Mouse (Mus musculus): ENCODE measurements around the gene Gm11172. TPM values are rescaled to one million over a fixed set of nuclear protein-coding genes. Genes with fewer than 3 reads are reported as not detected.

The Gm11172 gene
- total and polyA plus RNA-seq, 3 experiments, result not detected

DNA sequence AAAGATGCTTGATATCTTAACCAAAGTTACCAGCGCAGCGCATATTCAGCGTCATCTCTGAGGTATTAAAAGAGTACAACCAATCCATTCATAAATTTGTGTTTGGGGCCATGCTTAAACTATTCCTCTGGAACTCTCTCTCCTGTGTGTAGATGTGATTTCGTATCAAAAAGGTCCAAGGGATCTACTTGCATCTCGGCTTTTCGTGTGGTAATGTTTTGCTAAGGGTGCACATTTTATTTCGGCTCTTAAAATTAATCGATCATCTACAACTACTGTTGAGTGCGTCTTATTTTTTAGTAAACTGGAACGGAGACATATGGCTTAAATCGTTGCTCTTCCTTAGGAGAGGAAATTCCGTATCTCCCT is 21.8 kb downstream of the Gm11172 start:
- Histone ChIP-seq H3K36me3 (replicated peaks) (peaks cover 27% of the 10 kb centered on the region), H3K27me3 (ENCODE audit: insufficient read depth, low read length) (no peaks in the 10 kb centered on the region), H3K4me1 (ENCODE audit: insufficient read depth, low read depth, low read length) (peaks cover 50% of the 10 kb centered on the region), H3K4me3 (ENCODE audit: low read depth, low read length) (peak overlapping the region; percentile 92), H3K9me3 (replicated peaks) (0 out of 2 replicates have a peak, but pooled peaks cover 2% of the 10 kb centered on the region)
- ATAC-seq (ENCODE audit: extremely low read depth, insufficient number of reproducible peaks, low FRiP score, poor library complexity, severe bottlenecking) (no peak), DNase-seq (ENCODE audit: low spot score) (peak; percentile 19)
- TF ChIP-seq POLR2AphosphoS5 (IDR thresholded peaks at IDR 0.05; ENCODE audit: insufficient replicate concordance, low read depth, low read length), result no peak
- TF ChIP-seq GATA2 (IDR thresholded peaks at IDR 0.05; ENCODE audit: borderline replicate concordance, low read depth, low read length), result no peak
- TF ChIP-seq GATA1 (IDR thresholded peaks at IDR 0.05; ENCODE audit: borderline replicate concordance, low read length), result no peak
- TF ChIP-seq TAL1 (conservative IDR thresholded peaks at IDR 0.05; ENCODE audit: low read depth, low read length), result no peak
- TF ChIP-seq CTCF (IDR thresholded peaks at IDR 0.05; ENCODE audit: low read depth, low read length), result no peak

DNA sequence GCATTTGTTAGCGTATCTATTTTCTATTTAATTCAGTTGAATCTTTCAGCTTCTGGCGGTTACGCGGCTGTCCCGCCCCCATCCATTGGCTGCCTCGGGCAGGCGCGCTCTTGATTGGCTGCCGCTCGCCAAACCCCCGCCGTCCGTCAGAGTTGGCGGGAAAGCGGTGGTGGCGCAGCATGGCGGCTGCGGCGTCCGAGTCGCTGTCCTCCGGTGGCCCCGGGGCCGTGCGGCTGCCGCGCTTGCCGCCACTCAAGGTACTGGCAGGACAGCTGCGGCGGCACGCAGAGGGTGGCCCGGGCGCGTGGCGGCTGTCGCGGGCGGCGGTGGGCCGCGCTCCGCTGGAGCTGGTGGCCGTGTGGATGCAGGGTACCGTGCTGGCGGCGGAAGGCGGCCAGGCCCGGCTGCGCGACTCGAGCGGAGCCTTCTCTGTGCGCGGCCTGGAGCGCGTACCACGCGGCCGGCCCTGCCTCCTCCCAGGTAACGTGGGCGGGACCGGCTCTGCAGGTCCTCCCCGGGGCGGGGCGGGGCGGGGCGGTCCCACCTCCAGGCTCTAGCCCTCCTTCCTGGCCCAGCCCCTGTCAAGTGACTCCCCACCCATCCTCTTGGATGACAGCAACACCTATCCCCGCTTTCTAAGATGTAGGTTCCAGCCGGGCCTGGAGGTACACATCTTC is 22.3 kb downstream of the Gm11172 start, which contains the start of gene Rmi2:
Rmi2 (plus strand) TSS at position 149 of the 677 bp plus-strand sequence.
- TF ChIP-seq GATA2 (IDR thresholded peaks at IDR 0.05; ENCODE audit: borderline replicate concordance, low read depth, low read length) (no peak), TAL1 (conservative IDR thresholded peaks at IDR 0.05; ENCODE audit: low read depth, low read length) (no peak), POLR2AphosphoS5 (IDR thresholded peaks at IDR 0.05; ENCODE audit: insufficient replicate concordance, low read depth, low read length) (no peak), CTCF (IDR thresholded peaks at IDR 0.05; ENCODE audit: low read depth, low read length) (no peak), GATA1 (IDR thresholded peaks at IDR 0.05; ENCODE audit: borderline replicate concordance, low read length) (no peak)
- ATAC-seq (ENCODE audit: extremely low read depth, insufficient number of reproducible peaks, low FRiP score, poor library complexity, severe bottlenecking) (peak; percentile 80), DNase-seq (ENCODE audit: low spot score) (peak; percentile 100)
- Histone ChIP-seq H3K4me1 (ENCODE audit: insufficient read depth, low read depth, low read length) (peaks cover 50% of the 10 kb centered on the region), H3K9me3 (replicated peaks) (0 out of 2 replicates have a peak, but pooled peaks cover 2% of the 10 kb centered on the region), H3K27me3 (ENCODE audit: insufficient read depth, low read length) (no peaks in the 10 kb centered on the region), H3K36me3 (replicated peaks) (peaks cover 32% of the 10 kb centered on the region), H3K4me3 (ENCODE audit: low read depth, low read length) (peak within 1 kb of the TSS; percentile 92)

DNA sequence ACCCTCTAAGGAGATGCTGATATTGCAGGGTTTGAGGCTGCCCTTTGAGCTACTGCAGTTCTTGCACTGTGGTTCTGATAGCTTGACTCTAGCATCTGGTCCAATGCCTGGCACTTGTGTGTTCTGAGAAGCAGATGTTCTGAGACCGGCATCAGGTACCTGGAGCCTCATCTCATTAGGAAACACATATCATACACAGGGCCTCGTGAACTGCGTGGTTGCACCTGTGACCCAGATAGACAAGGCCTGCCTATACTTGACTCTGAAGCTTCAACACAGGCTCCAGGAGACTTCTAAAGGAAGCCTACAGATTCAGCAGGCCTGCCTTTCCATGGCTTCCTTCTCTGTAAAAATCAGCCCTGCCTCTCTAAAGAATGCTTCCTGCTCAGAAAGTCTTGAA is 23.7 kb downstream of the Gm11172 start:
- peaks cover 50% of the 10 kb centered on the region for H3K4me1 ChIP-seq (ENCODE audit: insufficient read depth, low read depth, low read length)
- DNase-seq (ENCODE audit: low spot score) (no peak), ATAC-seq (ENCODE audit: extremely low read depth, insufficient number of reproducible peaks, low FRiP score, poor library complexity, severe bottlenecking) (no peak)

GRCm38 (mm10) chr16:10837250-10837649 is 24.5 kb downstream of the Gm11172 start:
- H3K4me1 ChIP-seq (ENCODE audit: insufficient read depth, low read depth, low read length), result peaks cover 53% of the 10 kb centered on the region
- no peak overlapping the region for H3K4me3 ChIP-seq (ENCODE audit: low read depth, low read length)
- H3K27me3 ChIP-seq (ENCODE audit: insufficient read depth, low read length), result no peaks in the 10 kb centered on the region
- H3K36me3 ChIP-seq (replicated peaks), result peaks cover 49% of the 10 kb centered on the region
- TF ChIP-seq TAL1 (conservative IDR thresholded peaks at IDR 0.05; ENCODE audit: low read depth, low read length) (no peak), GATA2 (IDR thresholded peaks at IDR 0.05; ENCODE audit: borderline replicate concordance, low read depth, low read length) (no peak), POLR2AphosphoS5 (IDR thresholded peaks at IDR 0.05; ENCODE audit: insufficient replicate concordance, low read depth, low read length) (no peak), CTCF (IDR thresholded peaks at IDR 0.05; ENCODE audit: low read depth, low read length) (no peak), GATA1 (IDR thresholded peaks at IDR 0.05; ENCODE audit: borderline replicate concordance, low read length) (no peak)
- no peak for DNase-seq (ENCODE audit: low spot score)
- H3K9me3 ChIP-seq (replicated peaks), result no peaks in the 10 kb centered on the region
- no peak for ATAC-seq (ENCODE audit: extremely low read depth, insufficient number of reproducible peaks, low FRiP score, poor library complexity, severe bottlenecking)

More for the DNA sequence above, 23.7 kb downstream of the Gm11172 start:
- H3K9me3 ChIP-seq (replicated peaks), result no peaks in the 10 kb centered on the region
- no peak overlapping the region; the same call in 1 of the 2 replicates for H3K4me3 ChIP-seq (ENCODE audit: low read depth, low read length)
- no peaks in the 10 kb centered on the region for H3K27me3 ChIP-seq (ENCODE audit: insufficient read depth, low read length)
- no peak for TF ChIP-seq GATA2 (IDR thresholded peaks at IDR 0.05; ENCODE audit: borderline replicate concordance, low read depth, low read length)
- no peak for TF ChIP-seq TAL1 (conservative IDR thresholded peaks at IDR 0.05; ENCODE audit: low read depth, low read length)
- TF ChIP-seq GATA1 (IDR thresholded peaks at IDR 0.05; ENCODE audit: borderline replicate concordance, low read length), result no peak
- TF ChIP-seq CTCF (IDR thresholded peaks at IDR 0.05; ENCODE audit: low read depth, low read length), result no peak
- no peak for TF ChIP-seq POLR2AphosphoS5 (IDR thresholded peaks at IDR 0.05; ENCODE audit: insufficient replicate concordance, low read depth, low read length)
- peaks cover 45% of the 10 kb centered on the region for H3K36me3 ChIP-seq (replicated peaks)

- TF ChIP-seq GATA2 (IDR thresholded peaks at IDR 0.05; ENCODE audit: borderline replicate concordance, low read depth, low read length) (no peak), TAL1 (conservative IDR thresholded peaks at IDR 0.05; ENCODE audit: low read depth, low read length) (no peak), GATA1 (IDR thresholded peaks at IDR 0.05; ENCODE audit: borderline replicate concordance, low read length) (no peak), POLR2AphosphoS5 (IDR thresholded peaks at IDR 0.05; ENCODE audit: insufficient replicate concordance, low read depth, low read length) (no peak), CTCF (IDR thresholded peaks at IDR 0.05; ENCODE audit: low read depth, low read length) (no peak)
- Histone ChIP-seq H3K4me3 (ENCODE audit: low read depth, low read length) (peak overlapping the region; percentile 10; the same call in 1 of the 2 replicates), H3K27me3 (ENCODE audit: insufficient read depth, low read length) (no peaks in the 10 kb centered on the region), H3K36me3 (replicated peaks) (peaks cover 54% of the 10 kb centered on the region), H3K9me3 (replicated peaks) (no peaks in the 10 kb centered on the region), H3K4me1 (ENCODE audit: insufficient read depth, low read depth, low read length) (peaks cover 59% of the 10 kb centered on the region)
- DNase-seq (ENCODE audit: low spot score), result no peak
- ATAC-seq (ENCODE audit: extremely low read depth, insufficient number of reproducible peaks, low FRiP score, poor library complexity, severe bottlenecking), result no peak
Observed at GRCm38 (mm10) chr16:10837903-10838302, 25.2 kb downstream of the Gm11172 start.

DNA sequence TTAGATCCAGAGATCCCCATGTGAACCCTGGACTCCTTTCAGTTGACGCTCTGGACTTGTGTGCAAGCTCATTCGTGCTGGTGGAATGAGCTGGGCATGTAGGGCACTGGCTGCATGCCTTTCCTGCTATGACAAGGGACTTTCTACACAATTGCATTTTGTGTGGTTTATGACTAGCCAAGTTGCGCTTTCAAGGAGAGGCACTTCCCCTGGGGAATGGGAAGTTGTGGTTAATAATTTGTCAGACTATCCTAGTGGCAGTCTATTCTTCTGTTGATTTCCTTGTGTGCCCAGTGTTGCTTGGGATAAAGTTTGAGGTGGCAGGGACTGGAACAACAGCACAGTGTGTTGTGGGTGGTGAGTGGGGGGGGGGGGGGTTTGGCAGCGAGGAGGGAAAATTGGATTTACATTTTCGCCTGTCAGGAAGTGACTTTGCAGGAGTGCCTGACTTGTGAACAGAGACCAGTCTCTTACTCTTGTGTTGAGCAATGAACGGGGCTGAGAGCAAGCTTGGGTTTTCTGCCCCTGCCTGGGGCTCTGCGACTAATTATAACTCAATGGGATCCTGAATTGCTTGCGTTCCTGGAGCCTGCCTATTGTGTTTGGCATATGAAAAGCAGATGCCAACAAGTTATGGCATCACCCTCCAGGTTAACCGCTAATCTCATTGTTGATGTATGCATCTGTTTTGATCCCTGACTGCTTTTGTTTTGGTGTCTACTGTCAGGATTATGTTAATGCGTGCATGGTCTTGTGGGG is 26.0 kb downstream of the Gm11172 start:
- DNase-seq (ENCODE audit: low spot score) (no peak), ATAC-seq (ENCODE audit: extremely low read depth, insufficient number of reproducible peaks, low FRiP score, poor library complexity, severe bottlenecking) (no peak)
- H3K9me3 ChIP-seq (replicated peaks), result no peaks in the 10 kb centered on the region
- no peak overlapping the region for H3K4me3 ChIP-seq (ENCODE audit: low read depth, low read length)
- H3K36me3 ChIP-seq (replicated peaks), result peaks cover 58% of the 10 kb centered on the region
- H3K4me1 ChIP-seq (ENCODE audit: insufficient read depth, low read depth, low read length), result peaks cover 64% of the 10 kb centered on the region
- no peaks in the 10 kb centered on the region for H3K27me3 ChIP-seq (ENCODE audit: insufficient read depth, low read length)
- TF ChIP-seq GATA1 (IDR thresholded peaks at IDR 0.05; ENCODE audit: borderline replicate concordance, low read length) (no peak), GATA2 (IDR thresholded peaks at IDR 0.05; ENCODE audit: borderline replicate concordance, low read depth, low read length) (no peak), TAL1 (conservative IDR thresholded peaks at IDR 0.05; ENCODE audit: low read depth, low read length) (no peak), CTCF (IDR thresholded peaks at IDR 0.05; ENCODE audit: low read depth, low read length) (no peak), POLR2AphosphoS5 (IDR thresholded peaks at IDR 0.05; ENCODE audit: insufficient replicate concordance, low read depth, low read length) (no peak)

Data from G1E (cell line).